Comparison of ENCODE assay signal across 25 mouse cellular contexts in the genomic region with DNA sequence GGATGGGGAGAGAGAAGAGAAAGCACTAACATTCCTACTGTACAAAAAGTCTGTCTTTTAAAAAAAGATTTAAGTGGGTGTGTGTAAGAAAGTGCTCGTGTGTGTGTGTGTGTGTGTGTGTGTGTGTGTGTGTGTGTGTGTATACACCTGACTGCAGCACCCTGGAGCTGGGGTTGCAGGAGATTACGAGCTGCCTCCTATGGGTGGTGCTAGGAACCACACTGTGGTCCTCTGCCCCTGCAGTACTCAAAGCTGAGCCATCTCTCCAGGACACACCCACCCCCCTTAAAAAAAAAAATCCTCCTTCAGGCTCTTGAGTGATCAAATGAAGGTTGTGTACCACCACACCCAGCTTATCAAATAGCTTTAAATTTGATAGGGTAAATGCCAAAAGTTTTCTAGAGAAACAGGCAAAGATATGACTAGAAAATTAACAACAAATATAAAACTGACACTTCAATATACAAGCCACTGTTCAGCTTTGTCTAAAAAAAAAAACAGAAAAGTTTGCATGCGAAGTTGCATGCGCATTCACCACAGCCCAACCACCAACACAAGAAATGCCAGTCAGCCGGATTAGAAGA. TPM values are rescaled to one million over a fixed set of nuclear protein-coding genes. Genes with fewer than 3 reads are reported as not detected.
DNase-seq lines count a peak whose midpoint lies in the region; ATAC-seq lines count a peak whose summit lies in the region.
"Had no signal": no experiment of that assay in that cellular context is flagged by ENCODE, and none has a peak within 500 bp of the region (broad histone marks: within the 10 kb centered on the region; RNA-seq: fewer than 3 reads in every experiment).

No protein-coding gene starts in this region.

- DNase-seq in A20 (ENCODE audit: low read depth, low spot score) (peak; percentile 34), R1 (ENCODE audit: low read depth, low spot score) (peak; percentile 33)
- DNase-seq in B cell, adult 2 months = peak; percentile 11 to 19
- DNase-seq in layer of hippocampus, postnatal 25 days (ENCODE audit: extremely low spot score in 1 of 2, low spot score in 1 of 2) = no peak
- DNase-seq in kidney, postnatal 10 days = no peak
- DNase-seq in neural tube, embryonic 10.5 days (ENCODE audit: extremely low spot score, low spot score) = no peak
- DNase-seq: adrenal gland, adult 8-10 months; cerebellum, adult 11-12 months; cerebellum, postnatal 10 days; gastrocnemius, adult 2 months; gastrocnemius, postnatal 36 days; kidney, adult 9 months; kidney, postnatal 14 days; layer of hippocampus, adult 9-11 months had no signal

- ATAC-seq in megakaryocyte progenitor cell, adult 5-6 weeks (replicated peaks; ENCODE audit: poor library complexity) = 0 out of 2 replicates have a peak, but pooled peaks have one; percentile 23
- ATAC-seq: forebrain, embryonic 16.5 days; intestine, postnatal 0 days; midbrain, embryonic 15.5 days; Patski had no signal

RNA-seq across cellular contexts. Expression of a gene that starts 12.9 kb away (rescaled TPM):
- not detected in 2 replicates for total RNA-seq in megakaryocyte progenitor cell, adult 5-6 weeks (2015)
- total RNA-seq in megakaryocyte progenitor cell, adult 5-6 weeks (2017) = not detected in 2 replicates
- total RNA-seq in layer of hippocampus, postnatal 25 days (2021) = not detected
- total RNA-seq: adrenal gland, adult 8-10 months; adrenal gland, postnatal 4 days; common myeloid progenitor, adult 5-6 weeks; gastrocnemius, adult 2 months; gastrocnemius, postnatal 36 days; heart, adult 18-20 months; hematopoietic stem cell, adult 5-6 weeks; left cerebral cortex, adult 18-20 months; left cerebral cortex, postnatal 14 days had no signal

RNA-seq across cellular contexts. Expression of a gene that starts 27.6 kb away (rescaled TPM):
- 117 and 120 TPM in 2 replicates for total RNA-seq in megakaryocyte progenitor cell, adult 5-6 weeks (2015)
- 190 and 207 TPM in 2 replicates for total RNA-seq in megakaryocyte progenitor cell, adult 5-6 weeks (2017)
- 10 to 100 TPM; 53.7 to 69.3 TPM for total RNA-seq in layer of hippocampus, postnatal 25 days (2021)

Comparison
In these comparisons a context has a peak if more than half of its experiments do, and no peak if none do; other contexts are left out.
1. DNase-seq: peak in A20 (single experiment), B cell, adult 2 months (2 of 2) and R1 (single experiment); none in layer of hippocampus, postnatal 25 days (0 of 2), kidney, postnatal 10 days (single experiment) and neural tube, embryonic 10.5 days (single experiment).